Mouse (Mus musculus) midbrain, postnatal 0 days (tissue): ENCODE measurements around the gene Cdh13. TPM values are rescaled to one million over a fixed set of nuclear protein-coding genes. Genes with fewer than 3 reads are reported as not detected.
A peak's percentile ranks its signal among the peaks of the same experiment; 100 is the strongest.

ENCODE experiments used
- ATAC-seq: fragments of 200-750 bp; cut with Nextera tagmentation; 2 replicates; pipeline ENCODE4 v1.8.0; 2017; ENCODE audit warnings: moderate number of reproducible peaks, mild to moderate bottlenecking, moderate TSS enrichment, moderate library complexity; ENCODE audit not compliant: low FRiP score
- DNase-seq: peaks from one replicate; pipeline ENCODE4 v3.0.0-alpha.2; 2015; ENCODE audit warnings: low spot score
- H3K27ac ChIP-seq: fragments of 300-500 bp; sonication (generic); 2 replicates; pipeline ENCODE4 v1.5.1; 2014; ENCODE audit warnings: low read depth, mild to moderate bottlenecking, low read length, mixed read lengths
- H3K27me3 ChIP-seq: fragments of 300-500 bp; sonication (generic); 2 replicates; pipeline ENCODE4 v1.6.1; 2014; ENCODE audit warnings: low read length, control low read depth, mixed read lengths; ENCODE audit not compliant: insufficient read depth
- H3K36me3 ChIP-seq: fragments of 300-500 bp; sonication (generic); 2 replicates; pipeline ENCODE4 v1.6.1; 2014; ENCODE audit warnings: low read length, control low read depth, mixed read lengths; ENCODE audit not compliant: insufficient read depth
- H3K4me1 ChIP-seq: fragments of 300-500 bp; sonication (generic); 2 replicates; pipeline ENCODE4 v1.6.1; 2014; ENCODE audit warnings: mild to moderate bottlenecking, control low read depth, antibody characterized with exemption, low read length, mixed read lengths; ENCODE audit not compliant: insufficient read depth
- H3K4me2 ChIP-seq: fragments of 300-500 bp; sonication (generic); 2 replicates; pipeline ENCODE4 v1.6.1; 2014; ENCODE audit warnings: low read depth, mild to moderate bottlenecking, low read length, mixed read lengths; ENCODE audit not compliant: poor library complexity, severe bottlenecking
- H3K4me3 ChIP-seq: fragments of 300-500 bp; sonication (generic); 2 replicates; pipeline ENCODE4 v1.5.1; 2014; ENCODE audit warnings: low read depth, mild to moderate bottlenecking, low read length, moderate library complexity
- H3K9ac ChIP-seq: fragments of 300-500 bp; sonication (generic); replicated peaks from 2 replicates; pipeline ENCODE4 v1.6.1; 2014; ENCODE audit warnings: mild to moderate bottlenecking, low read length, moderate library complexity, mixed read lengths; ENCODE audit not compliant: poor library complexity, severe bottlenecking
- H3K9me3 ChIP-seq: fragments of 300-500 bp; sonication (generic); 2 replicates; pipeline ENCODE4 v1.6.1; 2016; ENCODE audit warnings: low read length, control low read depth
- CTCF ChIP-seq: IDR thresholded peaks from 2 replicates; pipeline ENCODE4 v1.5.1; 2016; ENCODE audit warnings: antibody characterized with exemption, mild to moderate bottlenecking
- WGBS: fragments of 180-500 bp; shearing (Covaris S2); extraction: QIAGEN DNeasy Blood & Tissue Kit; methylation state at CpG from one replicate; pipeline ENCODE4 v1.1.7; 2014; 5-methylcytosine and 5-hydroxymethylcytosine counted together
- polyA plus RNA-seq: library from polyadenylated mRNA; unstranded; fragments of >200 nt; fragmentation: Nextera tagmentation; extraction: Ambion mirVana; gene quantifications from 2 replicates; pipeline ENCODE4 v1.2.1, GENCODE M21; 2015
- total RNA-seq: library from RNA; depleted of rRNA; stranded (reverse); fragments of >200 nt; gene quantifications from 2 replicates; pipeline ENCODE4 v1.2.3, GENCODE M21; 2014

The Cdh13 gene
- total and polyA plus RNA-seq, 2 experiments from 2014 or later = 199 to 203 TPM

DNA sequence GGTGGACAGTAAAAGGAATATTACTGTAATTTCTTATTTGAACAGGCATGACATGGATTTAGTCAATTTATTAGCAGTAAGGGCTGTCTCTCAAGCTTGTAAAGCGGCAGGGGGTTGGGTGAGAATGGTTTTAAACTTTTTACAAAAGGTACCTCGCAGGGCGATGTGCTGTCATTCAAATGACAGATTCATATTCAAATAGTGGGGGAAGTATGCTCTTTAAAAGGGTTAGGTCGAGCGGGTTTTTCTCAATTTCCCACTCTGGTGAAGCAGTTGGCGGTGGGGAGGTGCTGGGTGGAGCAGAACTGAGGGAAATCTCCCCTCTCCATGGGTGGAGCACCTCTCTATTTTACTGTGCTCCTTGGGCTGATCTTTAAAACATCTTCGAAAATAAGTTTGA, 513.0 kb downstream of the Cdh13 start:
- H3K4me1 ChIP-seq = peaks cover 10% of the 10 kb centered on the region; the same call in 1 of the 2 replicates
- DNase-seq (no peak), ATAC-seq (no peak)
- H3K4me3 ChIP-seq = no peak overlapping the region
- H3K27ac ChIP-seq = no peak overlapping the region
- no peaks in the 10 kb centered on the region for H3K27me3 ChIP-seq
- no peaks in the 10 kb centered on the region for H3K9me3 ChIP-seq
- H3K9ac ChIP-seq = no peak overlapping the region
- TF ChIP-seq CTCF = no peak
- H3K36me3 ChIP-seq = no peaks in the 10 kb centered on the region
- 61% methylated on average over 7 of the region's 7 CpGs for WGBS
- no peak overlapping the region for H3K4me2 ChIP-seq

GRCm38 (mm10) chr8:118797127-118797526, 513.6 kb downstream of the Cdh13 start:
- H3K4me3 ChIP-seq = no peak overlapping the region

DNA sequence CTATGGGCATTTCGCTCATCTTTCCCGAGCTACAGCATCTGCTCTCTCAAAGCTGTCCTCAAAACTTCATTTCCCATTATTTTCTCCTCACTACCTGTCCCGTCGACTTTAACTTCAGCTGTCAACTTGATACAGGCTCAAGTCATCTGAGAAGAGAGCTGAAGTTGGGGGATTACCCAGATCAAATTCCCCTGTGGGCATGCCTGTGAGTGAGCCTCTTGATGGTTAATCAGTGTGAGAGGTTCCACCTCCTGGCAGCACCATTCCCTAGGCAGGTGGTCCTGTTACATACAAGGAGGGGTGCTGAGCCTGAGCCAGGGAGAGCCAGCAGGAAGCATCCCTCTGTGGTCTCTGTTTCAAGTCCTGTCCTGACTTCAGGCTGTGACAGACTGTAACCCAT, 519.6 kb downstream of the Cdh13 start:
- DNase-seq = peak; percentile 53
- H3K27me3 ChIP-seq = no peaks in the 10 kb centered on the region

More at GRCm38 (mm10) chr8:118797127-118797526, 513.6 kb downstream of the Cdh13 start:
- Histone ChIP-seq H3K4me2 (no peak overlapping the region), H3K9me3 (no peaks in the 10 kb centered on the region), H3K27ac (no peak overlapping the region), H3K4me1 (peaks cover 10% of the 10 kb centered on the region; the same call in 1 of the 2 replicates), H3K36me3 (no peaks in the 10 kb centered on the region), H3K27me3 (no peaks in the 10 kb centered on the region), H3K9ac (no peak overlapping the region)
- WGBS = 19% methylated on average over 3 of the region's 3 CpGs
- ATAC-seq = no peak
- TF ChIP-seq CTCF = no peak
- DNase-seq = peak; percentile 54

DNA sequence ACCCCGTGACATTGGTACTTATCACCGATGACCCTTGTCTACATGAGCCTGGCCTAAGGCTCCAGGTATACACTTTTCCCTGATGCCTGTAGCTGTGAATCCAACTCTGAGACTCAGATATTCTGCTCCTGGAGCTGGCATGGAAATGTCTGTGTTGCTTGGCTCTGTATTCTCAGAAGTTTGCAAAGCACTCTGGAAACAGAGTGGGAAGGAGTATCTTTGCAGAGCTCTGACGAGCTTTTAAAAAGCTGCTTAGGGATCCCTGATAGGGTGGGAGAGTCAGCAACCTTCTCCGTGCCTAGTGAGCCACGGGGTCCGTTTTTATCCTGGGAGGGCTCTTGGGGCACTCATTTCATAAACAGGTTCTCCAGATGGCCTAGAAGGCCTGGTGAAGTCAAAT, 526.1 kb downstream of the Cdh13 start:
- H3K27me3 ChIP-seq = no peaks in the 10 kb centered on the region
- no peaks in the 10 kb centered on the region for H3K4me1 ChIP-seq
- no peaks in the 10 kb centered on the region for H3K9me3 ChIP-seq
- H3K9ac ChIP-seq = no peak overlapping the region
- no peak for TF ChIP-seq CTCF
- H3K4me2 ChIP-seq = no peak overlapping the region
- no peak for ATAC-seq
- no peak overlapping the region for H3K27ac ChIP-seq
- 81% methylated on average over 6 of the region's 6 CpGs for WGBS
- no peak overlapping the region for H3K4me3 ChIP-seq
- H3K36me3 ChIP-seq = no peaks in the 10 kb centered on the region
- DNase-seq = no peak

More for the DNA sequence above, 519.6 kb downstream of the Cdh13 start:
- no peaks in the 10 kb centered on the region; the same call in 1 of the 2 replicates for H3K4me1 ChIP-seq
- H3K27ac ChIP-seq = no peak overlapping the region
- ATAC-seq = no peak
- H3K9ac ChIP-seq = no peak overlapping the region
- 78% methylated on average over 4 of the region's 4 CpGs for WGBS
- no peak for TF ChIP-seq CTCF
- H3K36me3 ChIP-seq = no peaks in the 10 kb centered on the region
- no peak overlapping the region for H3K4me2 ChIP-seq
- no peaks in the 10 kb centered on the region for H3K9me3 ChIP-seq
- no peak overlapping the region for H3K4me3 ChIP-seq

DNA sequence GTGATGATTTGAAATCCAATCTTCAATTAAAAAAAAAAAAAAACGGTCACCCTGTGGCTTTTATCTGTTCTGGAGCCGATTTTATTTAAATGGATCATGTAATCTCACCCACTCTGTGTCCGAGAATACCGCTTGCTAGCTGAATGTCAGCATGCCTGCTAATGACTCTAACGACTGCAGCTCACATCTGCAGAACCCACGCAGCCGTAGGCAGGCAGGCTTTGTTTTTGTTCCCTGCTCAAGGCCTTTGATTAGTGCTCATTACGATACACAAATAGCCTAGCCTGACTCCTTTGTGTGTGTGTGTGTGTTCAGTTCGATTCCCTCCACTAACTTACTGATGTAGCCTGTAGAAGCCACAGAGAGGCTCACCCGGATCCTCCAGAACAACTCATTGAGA, 531.5 kb downstream of the Cdh13 start:
- no peak for TF ChIP-seq CTCF
- whole genome bisulfite sequencing = 46% methylated on average over 10 of the region's 10 CpGs

DNA sequence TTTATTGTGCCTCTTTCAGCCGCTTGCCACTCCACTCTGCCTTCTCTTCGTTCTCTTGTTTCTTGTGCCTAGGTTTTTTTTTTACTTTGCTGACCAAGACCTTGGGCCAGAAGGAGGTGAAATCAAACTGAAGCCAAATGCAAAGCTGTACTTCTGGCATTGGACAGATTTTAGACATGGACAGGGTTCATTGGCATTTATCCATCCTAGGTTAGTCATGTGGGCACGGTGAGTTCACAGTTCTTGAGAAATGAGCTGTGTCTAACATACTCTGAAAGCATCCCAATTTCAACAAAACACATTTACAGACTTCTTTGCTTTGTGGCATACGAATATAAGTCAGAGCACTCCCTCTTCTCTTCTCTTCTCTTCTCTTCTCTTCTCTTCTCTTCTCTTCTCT, 543.2 kb downstream of the Cdh13 start:
- ATAC-seq (no peak), DNase-seq (no peak)
- Histone ChIP-seq H3K4me2 (no peak overlapping the region), H3K4me1 (peaks cover 6% of the 10 kb centered on the region; the same call in 1 of the 2 replicates), H3K27me3 (no peaks in the 10 kb centered on the region), H3K9me3 (no peaks in the 10 kb centered on the region), H3K4me3 (no peak overlapping the region), H3K27ac (no peak overlapping the region), H3K36me3 (no peaks in the 10 kb centered on the region), H3K9ac (no peak overlapping the region)
- 81% methylated on average over 4 of the region's 4 CpGs for WGBS
- TF ChIP-seq CTCF = no peak

More for the DNA sequence above, 531.5 kb downstream of the Cdh13 start:
- no peak overlapping the region for H3K4me2 ChIP-seq
- no peak overlapping the region for H3K9ac ChIP-seq
- H3K9me3 ChIP-seq = no peaks in the 10 kb centered on the region
- DNase-seq = peak; percentile 22
- H3K36me3 ChIP-seq = no peaks in the 10 kb centered on the region
- H3K4me1 ChIP-seq = no peaks in the 10 kb centered on the region
- no peak for ATAC-seq
- no peaks in the 10 kb centered on the region for H3K27me3 ChIP-seq
- H3K27ac ChIP-seq = no peak overlapping the region
- no peak overlapping the region for H3K4me3 ChIP-seq
